Mouse (Mus musculus) cerebellum, postnatal 10 days (tissue): ENCODE measurements at regions not wholly inside any gene's neighbourhood (a gene's known extent, or its start where the extent isn't known, plus 50 kb on each side); places are given as distances from the start of the nearest gene placed in this dataset.
"Not testable (repeated sequence)": the region's sequence is repeated elsewhere in the genome, so short reads cannot be mapped to it uniquely, and the experiment has no call there.

Experiments used
- DNase-seq, 2 experiments: peaks; one replicate each; pipeline ENCODE4 v3.0.0; 2021; ENCODE audit warnings: mixed read lengths in 2 of 2

- peak in 1 of 2 experiments; percentile 27 for DNase-seq
Measured at GRCm38 (mm10) chr6:89054060-89054459, 152.0 kb downstream of the Tpra1 start.

DNA sequence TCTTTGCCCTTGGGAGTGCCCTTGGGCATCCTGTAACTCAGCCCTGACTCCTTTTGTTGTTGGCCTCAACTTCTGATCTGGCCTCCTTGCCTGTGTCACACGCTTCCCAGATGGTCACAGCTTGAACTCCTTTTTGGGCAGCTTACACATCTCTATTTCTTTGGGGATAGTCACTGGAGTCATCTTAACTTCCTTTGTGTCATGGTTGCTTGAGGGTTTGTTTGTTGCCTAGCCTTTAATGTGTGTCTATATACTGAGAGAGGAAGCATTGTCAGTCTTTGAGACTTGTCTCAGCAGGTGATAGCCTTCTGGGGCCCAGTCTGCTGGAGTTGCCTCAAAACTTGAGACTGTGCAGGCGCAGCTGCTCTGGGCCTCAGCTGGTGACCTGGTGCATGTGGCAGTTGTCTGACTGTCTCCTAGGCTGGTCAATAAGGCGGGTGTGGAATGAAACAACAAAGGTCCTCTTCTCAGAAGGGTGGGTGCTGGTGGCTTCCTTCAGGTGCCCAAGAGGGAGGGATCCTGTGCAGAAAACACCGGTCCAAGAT is 157.5 kb downstream of the Tpra1 start:
- no peak for DNase-seq

DNA sequence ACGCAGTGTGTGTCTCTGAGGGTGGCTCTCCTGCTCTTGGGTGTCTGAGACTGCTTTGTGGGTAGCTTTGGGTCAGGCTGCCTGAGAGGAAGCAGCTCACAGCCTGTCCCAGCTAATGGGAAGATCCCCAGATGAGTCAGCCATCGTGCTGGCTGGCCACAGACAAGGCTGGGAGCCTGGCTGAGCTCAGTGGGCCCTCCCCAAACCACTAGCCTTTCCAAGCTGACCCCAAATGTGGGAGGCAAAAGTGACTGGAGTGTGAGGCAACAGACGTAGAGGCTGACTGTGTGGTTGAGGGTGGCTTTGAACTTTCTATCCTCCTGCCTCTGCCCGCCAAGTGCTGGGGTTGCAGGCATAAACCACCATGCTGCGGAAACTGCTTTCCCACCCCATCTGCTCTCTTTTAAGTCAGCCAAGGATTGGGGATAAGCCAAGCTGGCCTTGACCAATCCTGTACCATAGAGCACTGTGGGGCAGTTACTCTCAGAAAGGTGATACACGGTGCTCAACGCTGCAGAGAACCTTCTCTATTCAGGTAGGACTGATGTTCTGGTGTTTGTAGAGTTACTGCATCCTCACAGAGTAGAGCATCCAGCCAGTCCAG is 163.0 kb downstream of the Tpra1 start:
- peak; percentile 57 to 59 for DNase-seq

DNA sequence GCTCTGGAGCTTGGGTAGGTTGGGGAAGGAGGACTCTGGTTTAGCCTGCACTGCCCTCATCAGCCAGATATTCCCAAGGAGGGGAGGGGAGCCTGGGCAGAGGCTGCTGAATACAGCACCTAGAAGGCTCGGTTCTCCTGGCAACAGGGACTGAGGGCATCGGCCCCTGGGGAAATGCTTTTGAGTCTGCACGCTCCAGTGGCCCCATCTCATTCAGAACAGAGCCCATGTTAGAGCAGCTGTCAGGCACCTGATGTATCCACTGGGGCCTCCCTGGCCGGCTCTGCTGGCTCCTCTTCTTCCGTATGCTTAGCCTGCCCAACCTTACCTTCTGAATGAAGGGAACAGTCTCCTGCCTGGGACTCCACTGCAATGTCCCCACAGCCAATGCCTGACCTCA is 164.5 kb downstream of the Tpra1 start:
- peak; percentile 27 to 36 for DNase-seq

GRCm38 (mm10) chr6:89068286-89068685 is 166.2 kb downstream of the Tpra1 start:
- DNase-seq = no peak

DNA sequence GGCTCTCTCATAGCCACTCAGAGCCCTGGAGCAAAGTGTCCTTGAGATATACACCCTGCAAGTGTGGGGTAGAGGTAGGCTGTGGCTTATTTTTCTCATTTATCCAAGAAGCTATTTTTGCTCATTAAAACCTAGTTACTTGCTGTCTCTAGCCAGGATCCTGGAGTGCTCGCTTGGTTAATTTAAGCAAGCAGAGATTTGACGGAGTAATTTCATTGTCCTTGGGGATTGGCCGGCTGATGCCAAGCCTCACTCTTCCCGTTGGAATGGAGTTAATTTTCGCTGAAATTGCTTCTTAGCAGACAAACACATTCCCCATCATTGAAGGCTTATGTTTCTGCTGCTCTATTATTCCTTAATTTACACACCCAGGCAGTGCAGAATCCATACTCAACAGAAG is 167.1 kb downstream of the Tpra1 start:
- no peak for DNase-seq

DNA sequence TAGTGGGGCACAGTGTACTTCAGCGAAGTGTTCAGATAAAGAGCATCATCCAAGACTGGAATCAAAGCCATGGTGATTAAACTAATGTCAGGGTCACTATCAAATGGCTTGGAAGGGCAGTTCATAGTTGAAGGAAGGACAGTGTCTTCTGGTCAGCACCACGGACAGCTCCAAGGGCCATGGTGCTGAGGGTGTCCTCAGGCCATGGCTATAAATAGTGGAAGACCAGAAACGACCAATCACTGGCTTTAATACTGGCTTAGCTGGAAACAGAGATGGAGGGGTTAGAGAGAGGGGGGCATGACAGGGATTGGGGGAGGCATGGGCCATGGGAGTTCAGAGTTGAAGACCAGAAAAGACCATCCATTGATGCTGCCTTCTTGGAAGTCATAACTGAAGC is 168.0 kb downstream of the Tpra1 start:
- no peak for DNase-seq

GRCm38 (mm10) chr6:89071766-89072165 is 169.7 kb downstream of the Tpra1 start:
- DNase-seq = no peak

DNA sequence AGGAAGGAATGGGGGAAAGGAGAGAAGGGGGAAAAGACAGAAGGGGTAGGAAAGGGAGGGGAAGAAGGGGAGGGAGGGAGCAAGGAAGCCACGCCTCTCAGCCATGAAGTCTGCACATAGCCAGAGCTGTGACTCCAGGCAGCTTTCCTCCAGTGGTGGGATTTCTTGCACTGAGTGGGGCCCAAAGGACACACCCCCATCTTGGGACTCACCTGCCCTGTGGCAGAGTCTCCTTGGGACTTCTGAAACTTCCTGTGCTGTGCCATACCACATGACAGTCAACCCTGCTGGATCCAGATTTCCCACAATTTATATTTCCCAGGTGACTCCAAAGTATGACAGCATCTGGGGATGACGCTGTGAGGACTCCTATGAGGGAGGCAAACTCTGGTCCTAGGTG is 170.5 kb downstream of the Tpra1 start:
- no peak for DNase-seq

GRCm38 (mm10) chr6:89081624-89082300 is 179.7 kb downstream of the Tpra1 start:
- DNase-seq = no peak

GRCm38 (mm10) chr6:89084437-89084836 is 182.4 kb downstream of the Tpra1 start:
- DNase-seq = no peak

DNA sequence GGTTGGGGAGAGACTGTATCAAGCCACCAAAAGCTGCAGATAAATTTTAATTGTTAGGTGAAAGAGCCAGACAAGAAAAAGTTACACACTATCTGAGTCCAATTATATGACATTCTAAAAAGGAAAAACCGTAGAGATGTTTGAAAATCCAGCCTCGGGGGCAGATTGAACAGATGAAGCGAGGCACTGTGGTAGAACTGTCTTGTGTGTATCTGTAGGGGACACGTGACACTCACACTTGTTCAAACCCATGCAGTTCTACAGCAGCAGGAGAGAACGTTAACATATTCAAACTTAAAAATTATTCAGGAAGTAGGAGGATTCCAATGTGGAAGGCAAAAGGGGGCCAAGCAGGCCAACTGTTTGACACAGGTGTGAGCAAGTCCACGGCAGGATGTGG is 183.1 kb downstream of the Tpra1 start:
- DNase-seq = no peak

GRCm38 (mm10) chr6:89087620-89088019 is 185.6 kb downstream of the Tpra1 start:
- no peak for DNase-seq

DNA sequence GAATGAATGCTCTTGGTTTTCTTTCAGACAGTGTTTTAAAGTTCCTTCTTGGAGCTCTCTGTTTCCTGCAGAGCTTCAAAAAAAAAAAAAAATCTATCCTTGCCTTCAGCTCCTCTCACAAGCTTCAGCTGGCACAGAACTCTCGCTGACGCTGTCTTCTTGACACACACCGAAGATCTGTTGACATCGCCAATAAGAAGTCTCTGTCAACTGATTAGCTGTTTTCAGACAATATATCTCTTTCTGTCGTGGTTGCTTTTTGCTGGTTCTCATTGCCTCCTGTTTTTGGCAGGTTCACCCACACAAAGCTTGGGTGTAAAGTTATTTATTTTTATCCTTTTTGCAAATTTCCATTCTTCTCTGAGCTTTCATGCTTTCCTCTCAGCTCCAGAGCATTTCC is 188.0 kb downstream of the Tpra1 start:
- DNase-seq = no peak

GRCm38 (mm10) chr6:89095911-89096310 is 193.9 kb downstream of the Tpra1 start:
- DNase-seq = no peak

- DNase-seq = no peak
Measured at GRCm38 (mm10) chr6:89097531-89097930, 195.5 kb downstream of the Tpra1 start.

- DNase-seq = peak; percentile 25 to 36
Measured at GRCm38 (mm10) chr6:89119241-89119640, 217.2 kb downstream of the Tpra1 start.

DNA sequence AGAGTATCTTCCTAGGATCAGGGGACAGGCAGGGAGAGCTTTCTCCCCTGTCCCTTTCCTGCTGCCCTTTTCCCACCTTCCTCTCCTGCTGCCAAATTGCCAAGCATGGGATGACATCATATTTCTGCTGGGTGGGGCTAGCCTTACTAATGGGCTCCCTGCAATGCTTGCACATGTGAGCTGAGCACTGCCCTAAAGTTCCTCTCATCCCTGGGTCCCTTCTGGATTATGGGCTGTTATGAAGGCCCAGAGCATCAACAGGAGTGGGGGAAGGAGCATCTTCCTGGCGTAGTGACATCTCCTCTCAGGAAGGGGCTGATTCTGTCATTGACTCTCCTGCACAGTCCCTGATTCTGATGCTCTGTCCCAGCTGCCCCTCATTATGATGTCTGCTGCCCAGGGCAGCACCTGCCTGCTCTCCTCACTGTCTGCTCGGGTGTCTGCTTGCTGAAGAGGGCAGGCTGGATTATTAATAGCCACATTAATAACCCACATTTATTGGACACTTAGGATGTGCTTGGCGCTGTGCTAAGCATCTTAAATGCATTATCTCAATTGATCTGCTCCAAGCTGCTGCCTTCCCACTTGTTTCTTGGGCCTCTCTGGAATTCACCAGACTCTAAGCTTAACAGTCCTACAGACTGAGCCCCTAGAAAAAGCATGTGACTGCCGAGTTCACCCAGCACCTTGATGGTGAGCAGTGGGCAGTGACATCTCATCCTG is 219.1 kb downstream of the Tpra1 start:
- no peak for DNase-seq

GRCm38 (mm10) chr6:89121746-89122070 is 219.7 kb downstream of the Tpra1 start:
- no peak for DNase-seq

DNA sequence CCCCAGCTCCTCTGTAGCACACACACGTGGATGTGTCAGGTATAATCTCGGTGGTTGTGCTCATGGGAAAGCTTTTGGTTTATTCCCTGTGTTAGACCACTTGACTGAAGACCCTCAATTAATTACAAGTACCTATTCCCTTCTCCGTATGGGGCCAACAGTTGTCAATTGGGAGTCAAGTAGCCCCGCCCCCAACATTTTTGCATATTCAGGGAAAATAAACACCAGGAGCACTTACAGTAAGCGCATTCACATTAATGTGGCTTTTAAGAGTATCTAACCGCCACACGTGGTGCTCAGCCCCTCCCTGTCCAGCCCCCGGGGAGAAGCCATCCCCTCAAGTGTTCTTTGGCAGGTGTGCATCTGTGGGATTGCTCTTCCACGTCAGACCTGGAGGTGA is 223.9 kb downstream of the Tpra1 start:
- no peak for DNase-seq

DNA sequence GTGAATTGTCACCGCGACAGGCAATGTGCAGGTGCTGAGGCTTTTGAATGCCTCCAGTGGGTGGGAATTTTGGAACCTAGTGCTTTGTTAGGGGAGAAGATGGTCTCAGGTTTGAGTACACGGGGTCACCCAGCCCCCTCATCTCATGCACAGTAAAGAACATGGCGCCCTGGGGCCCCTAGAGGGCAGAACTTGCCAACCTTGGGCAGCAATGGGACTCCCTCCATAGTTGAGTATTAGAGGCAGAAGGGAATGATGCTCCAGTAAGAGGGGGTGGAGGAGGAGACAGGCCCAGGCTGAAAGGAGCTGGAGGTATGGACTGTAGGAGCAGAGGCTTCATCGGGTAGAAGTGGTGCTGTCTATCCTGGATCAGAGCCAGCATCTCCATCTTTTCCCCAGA is 226.1 kb downstream of the Tpra1 start:
- not testable (repeated sequence) for DNase-seq

- no peak for DNase-seq
Measured at GRCm38 (mm10) chr6:89140469-89140868, 222.0 kb downstream of the Plxna1 start.

GRCm38 (mm10) chr6:89153027-89153662 is 209.3 kb downstream of the Plxna1 start:
- DNase-seq = peak; percentile 46 to 58

- no peak for DNase-seq
Measured at GRCm38 (mm10) chr6:89157501-89157900, 204.9 kb downstream of the Plxna1 start.
